Mouse (Mus musculus) lung, embryonic 14.5 days (tissue): ENCODE results near the gene Calm4. TPM values are rescaled to one million over a fixed set of nuclear protein-coding genes. Genes with fewer than 3 reads are reported as not detected.
"Not testable (repeated sequence)": the region's sequence is repeated elsewhere in the genome, so short reads cannot be mapped to it uniquely, and the experiment has no call there.

Source experiments
- ATAC-seq: fragments of 200-750 bp; cut with Nextera tagmentation; 2 replicates; pipeline ENCODE4 v1.8.0; 2017; ENCODE audit warnings: mild to moderate bottlenecking, moderate TSS enrichment, moderate library complexity; ENCODE audit not compliant: insufficient read depth
- DNase-seq: peaks from one replicate; pipeline ENCODE4 v3.0.0-alpha.2; 2015
- H3K27ac ChIP-seq: fragments of 300-500 bp; sonication (generic); 2 replicates; pipeline ENCODE4 v1.5.1; 2014; ENCODE audit warnings: low read depth, mild to moderate bottlenecking, moderate library complexity
- H3K27me3 ChIP-seq: fragments of 300-500 bp; sonication (generic); 2 replicates; pipeline ENCODE4 v1.6.1; 2014; ENCODE audit warnings: low read length, control low read depth; ENCODE audit not compliant: insufficient read depth
- H3K36me3 ChIP-seq: fragments of 300-500 bp; sonication (generic); 2 replicates; pipeline ENCODE4 v1.6.1; 2014; ENCODE audit warnings: control low read depth; ENCODE audit not compliant: insufficient read depth
- H3K4me1 ChIP-seq: fragments of 300-500 bp; sonication (generic); 2 replicates; pipeline ENCODE4 v1.6.1; 2014; ENCODE audit warnings: antibody characterized with exemption, control low read depth; ENCODE audit not compliant: insufficient read depth
- H3K4me2 ChIP-seq: fragments of 300-500 bp; sonication (generic); 2 replicates; pipeline ENCODE4 v1.6.1; 2014; ENCODE audit warnings: mild to moderate bottlenecking
- H3K4me3 ChIP-seq: fragments of 300-500 bp; sonication (generic); 2 replicates; pipeline ENCODE4 v1.5.1; 2014; ENCODE audit warnings: low read depth, low read length
- H3K9ac ChIP-seq: fragments of 300-500 bp; sonication (generic); 2 replicates; pipeline ENCODE4 v1.6.1; 2014
- H3K9me3 ChIP-seq: fragments of 300-500 bp; sonication (generic); 2 replicates; pipeline ENCODE4 v1.6.1; 2016; ENCODE audit warnings: low read depth, low read length, control low read depth
- CTCF ChIP-seq: IDR thresholded peaks from 2 replicates; pipeline ENCODE4 v1.5.1; 2016; ENCODE audit warnings: antibody characterized with exemption, low read depth
- WGBS: fragments of 180-500 bp; shearing (Covaris S2); extraction: QIAGEN DNeasy Blood & Tissue Kit; methylation state at CpG from one replicate; pipeline ENCODE4 v1.1.7; 2014; 5-methylcytosine and 5-hydroxymethylcytosine counted together
- polyA plus RNA-seq: library from polyadenylated mRNA; unstranded; fragments of >200 nt; fragmentation: Nextera tagmentation; extraction: Ambion mirVana; gene quantifications from 2 replicates; pipeline ENCODE4 v1.2.1, GENCODE M21; 2014

The Calm4 gene
- polyA plus RNA-seq, result not detected in 2 replicates

DNA sequence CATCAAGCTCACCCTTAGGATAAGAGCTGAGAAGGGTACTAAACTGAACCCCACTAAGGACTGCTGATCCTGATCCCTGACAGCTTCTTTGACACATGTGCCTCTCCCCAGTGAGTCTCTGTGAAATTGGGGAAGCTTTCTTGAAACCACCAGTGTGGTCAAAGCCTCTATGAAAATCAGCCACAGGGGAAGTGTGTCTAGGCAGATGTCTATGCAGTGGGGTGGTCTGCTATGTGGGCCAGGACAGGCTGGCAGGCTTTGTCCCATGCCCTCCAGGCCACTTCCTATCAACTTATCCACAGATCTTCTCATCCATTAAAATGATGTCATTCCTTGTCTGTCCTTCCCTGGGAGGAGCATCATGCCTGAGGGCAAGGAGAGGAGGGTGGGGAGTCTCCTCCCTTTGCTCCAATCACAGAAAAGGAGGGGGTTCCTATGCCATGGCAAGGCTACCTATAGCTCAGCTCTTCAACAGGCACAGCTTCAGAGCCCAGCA is at the start of gene Calm4:
Gene Calm4 (plus strand): TSS at position 446 of the 496 bp plus-strand sequence.
- H3K27ac ChIP-seq, H3K4me2 ChIP-seq, ATAC-seq, H3K27me3 ChIP-seq, H3K9ac ChIP-seq, H3K9me3 ChIP-seq, H3K36me3 ChIP-seq, DNase-seq, H3K4me1 ChIP-seq, H3K4me3 ChIP-seq: not testable (repeated sequence)

DNA sequence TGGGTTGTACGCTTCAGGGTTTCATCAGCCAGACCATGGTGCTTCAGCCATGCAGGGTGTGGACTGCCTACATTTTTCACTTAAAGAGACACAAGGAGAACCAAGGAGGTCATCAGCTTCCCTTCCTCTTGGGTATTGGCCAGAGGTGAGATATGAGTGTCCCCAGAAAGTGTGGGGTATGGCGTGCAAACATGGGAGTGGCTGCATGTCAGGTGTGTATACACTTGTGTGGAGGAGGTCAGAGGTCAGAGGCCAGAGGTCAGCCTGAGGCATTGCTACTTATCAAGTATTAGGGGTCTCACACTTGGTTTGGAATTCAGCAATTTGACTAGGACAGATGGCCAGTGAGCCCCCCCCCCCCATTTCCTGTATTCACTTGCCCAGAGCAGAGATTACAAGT is 49.0 kb upstream of the Calm4 start:
- DNase-seq, result no peak

DNA sequence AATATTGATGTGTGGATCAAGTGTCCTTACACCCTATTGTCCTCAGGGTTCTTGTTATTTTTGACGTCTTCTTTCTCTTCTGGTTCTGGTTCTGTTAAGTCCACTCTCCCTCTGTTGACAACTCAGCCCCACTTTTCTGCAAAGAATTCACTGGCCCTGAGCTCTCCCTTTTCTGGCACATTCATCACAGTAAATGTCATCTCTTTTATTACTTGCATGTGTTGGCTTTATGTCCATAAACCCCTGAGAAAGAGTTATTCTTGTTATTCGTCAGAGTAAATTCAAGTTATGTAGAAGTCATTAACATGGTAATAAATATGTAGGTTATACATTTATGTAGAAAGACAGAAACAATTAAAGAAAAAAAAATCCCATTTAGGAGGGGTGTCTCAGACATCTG is 48.0 kb upstream of the Calm4 start:
- no peak for DNase-seq
- no peak for TF ChIP-seq CTCF
- 74% methylated on average over 2 of the region's 2 CpGs for WGBS
- ATAC-seq, result no peak
- Histone ChIP-seq H3K4me1 (no peaks in the 10 kb centered on the region), H3K27ac (no peak overlapping the region), H3K4me3 (no peak overlapping the region), H3K9me3 (no peaks in the 10 kb centered on the region), H3K27me3 (no peaks in the 10 kb centered on the region), H3K36me3 (no peaks in the 10 kb centered on the region), H3K4me2 (no peak overlapping the region), H3K9ac (no peak overlapping the region)

More for the DNA sequence above, 49.0 kb upstream of the Calm4 start:
- ATAC-seq, result 0 out of 2 replicates have a peak, but pooled peaks have one; percentile 24
- H3K27ac ChIP-seq, result no peak overlapping the region
- no peak overlapping the region for H3K4me3 ChIP-seq
- H3K9me3 ChIP-seq, result no peaks in the 10 kb centered on the region
- no peak overlapping the region for H3K9ac ChIP-seq
- no peaks in the 10 kb centered on the region for H3K4me1 ChIP-seq
- TF ChIP-seq CTCF, result no peak
- H3K36me3 ChIP-seq, result no peaks in the 10 kb centered on the region
- 67% methylated on average over 2 of the region's 2 CpGs for WGBS
- no peaks in the 10 kb centered on the region for H3K27me3 ChIP-seq
- no peak overlapping the region for H3K4me2 ChIP-seq

DNA sequence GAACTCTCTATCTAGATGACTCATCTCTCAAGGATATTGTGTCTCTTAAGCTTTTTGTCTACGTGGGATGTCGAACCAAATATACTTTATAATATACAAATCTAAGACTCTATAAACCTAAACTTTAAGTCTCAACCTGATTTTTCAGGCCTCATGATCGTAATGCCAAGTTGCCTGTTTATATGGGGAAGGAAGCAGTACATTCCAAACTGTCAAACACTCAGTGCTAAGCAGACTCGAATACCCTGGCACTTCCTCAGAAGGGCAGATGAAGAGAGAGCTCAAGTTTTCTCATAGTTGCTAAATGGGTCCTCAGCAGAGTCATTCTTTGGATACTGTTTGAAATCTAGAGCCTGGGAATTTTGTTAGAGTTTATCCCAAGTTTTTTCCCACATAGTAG is 40.9 kb upstream of the Calm4 start:
- 41% methylated on average over 4 of the region's 4 CpGs for WGBS
- Histone ChIP-seq H3K36me3 (no peaks in the 10 kb centered on the region), H3K4me3 (no peak overlapping the region), H3K9me3 (no peaks in the 10 kb centered on the region), H3K4me2 (no peak overlapping the region), H3K27ac (no peak overlapping the region), H3K27me3 (no peaks in the 10 kb centered on the region), H3K9ac (no peak overlapping the region), H3K4me1 (peaks cover 5% of the 10 kb centered on the region; the same call in 1 of the 2 replicates)
- no peak for ATAC-seq
- peak; percentile 35 for DNase-seq
- TF ChIP-seq CTCF, result no peak

DNA sequence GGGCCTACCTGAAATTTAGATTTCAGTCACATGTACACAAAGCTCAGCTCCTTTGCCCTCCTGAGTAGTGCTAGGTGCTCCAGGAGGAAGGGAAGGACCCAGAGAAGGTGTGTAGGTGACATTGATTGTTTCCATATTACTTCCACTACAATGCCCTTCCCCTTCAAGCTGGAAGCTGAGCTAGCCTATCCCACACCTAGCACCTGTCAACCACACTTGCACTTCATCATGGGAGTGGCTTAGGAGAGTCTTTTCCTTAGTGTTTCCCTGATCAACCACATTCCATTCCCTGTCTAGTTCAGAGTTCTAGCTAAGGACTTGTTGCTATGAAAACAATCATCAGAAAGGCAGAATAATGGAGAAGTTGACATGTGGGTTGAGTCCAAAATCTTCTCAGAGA is 38.8 kb upstream of the Calm4 start:
- no peak for TF ChIP-seq CTCF
- peak; percentile 66 for ATAC-seq
- Histone ChIP-seq H3K9ac (no peak overlapping the region), H3K36me3 (no peaks in the 10 kb centered on the region), H3K27ac (no peak overlapping the region), H3K4me1 (peaks cover 5% of the 10 kb centered on the region; the same call in 1 of the 2 replicates), H3K4me2 (no peak overlapping the region), H3K4me3 (no peak overlapping the region), H3K9me3 (no peaks in the 10 kb centered on the region), H3K27me3 (no peaks in the 10 kb centered on the region)
- DNase-seq, result peak; percentile 40

DNA sequence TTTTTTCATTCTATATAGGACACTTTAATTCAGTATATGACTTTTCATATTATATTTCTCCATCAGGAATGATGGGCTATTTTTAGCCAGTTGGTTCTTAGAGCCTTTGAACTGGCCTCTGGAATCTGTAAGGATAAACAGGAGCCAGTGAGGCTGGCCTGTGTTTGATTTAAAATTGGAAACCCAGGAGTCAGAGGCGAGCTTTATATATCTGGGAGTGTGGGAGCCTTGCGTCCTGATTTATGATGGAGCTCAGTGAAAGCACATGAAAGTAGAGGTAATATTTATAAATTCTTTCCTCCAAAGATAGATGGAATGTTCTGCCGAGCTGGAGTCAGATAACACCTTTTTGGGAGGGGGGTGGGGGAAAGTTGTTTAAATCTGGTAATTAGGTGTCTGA is 38.2 kb upstream of the Calm4 start:
- Histone ChIP-seq H3K9me3 (no peaks in the 10 kb centered on the region), H3K4me2 (no peak overlapping the region), H3K4me1 (peaks cover 5% of the 10 kb centered on the region; the same call in 1 of the 2 replicates), H3K27me3 (no peaks in the 10 kb centered on the region), H3K4me3 (no peak overlapping the region), H3K36me3 (no peaks in the 10 kb centered on the region), H3K27ac (peak overlapping the region; percentile 36; the same call in 1 of the 2 replicates), H3K9ac (no peak overlapping the region)
- 15% methylated on average over 3 of the region's 3 CpGs for WGBS
- DNase-seq (peak; percentile 38), ATAC-seq (0 out of 2 replicates have a peak, but pooled peaks have one; percentile 46)
- TF ChIP-seq CTCF, result no peak

DNA sequence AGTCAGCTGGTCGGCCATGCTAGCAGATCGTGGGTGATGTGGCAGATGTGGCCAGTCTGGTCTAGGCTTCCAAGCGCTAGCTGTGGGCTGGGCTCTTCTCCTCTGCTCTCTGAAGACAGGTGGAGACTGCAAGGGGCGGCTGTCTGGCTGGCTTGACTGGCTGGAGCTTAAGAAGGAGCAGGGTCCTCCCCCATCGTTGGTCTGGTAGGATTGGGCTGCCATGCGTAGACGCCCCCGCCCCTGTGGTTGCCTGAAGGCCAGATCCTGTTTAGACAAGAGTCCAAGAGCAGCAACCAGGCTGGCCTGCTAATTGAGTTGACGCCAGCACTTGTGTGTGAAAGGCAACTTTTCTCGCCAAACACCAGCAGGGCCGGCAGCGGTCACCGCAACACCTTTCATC is 33.4 kb upstream of the Calm4 start, which contains the start of gene Calml3:
Gene Calml3 (minus strand): TSS at position 131 of the 400 bp plus-strand sequence.
- Histone ChIP-seq H3K9me3 (no peaks in the 10 kb centered on the region), H3K4me2 (no peak within 1 kb of the TSS), H3K36me3 (no peaks in the 10 kb centered on the region), H3K27me3 (no peaks in the 10 kb centered on the region), H3K4me1 (peaks cover 10% of the 10 kb centered on the region; the same call in 1 of the 2 replicates), H3K9ac (no peak within 1 kb of the TSS), H3K4me3 (no peak within 1 kb of the TSS), H3K27ac (peak within 1 kb of the TSS; percentile 6; the same call in 1 of the 2 replicates)
- TF ChIP-seq CTCF, result no peak
- no peak for DNase-seq
- ATAC-seq, result 0 out of 2 replicates have a peak, but pooled peaks have one; percentile 25
- 81% methylated on average over 13 of the region's 13 CpGs for WGBS
